Mouse (Mus musculus): Measurements from ENCODE around the gene Olfr487. TPM values are rescaled to one million over a fixed set of nuclear protein-coding genes. Genes with fewer than 3 reads are reported as not detected.
"Not testable (repeated sequence)": the region's sequence is repeated elsewhere in the genome, so short reads cannot be mapped to it uniquely, and the experiment has no call there.

Olfr487 gene
- not detected for total RNA-seq (2021)
- long read RNA-seq, experiment 1, result 0 reads
- long read RNA-seq, experiment 2, result 0 reads

- DNase-seq (ENCODE audit: low spot score in 2 of 2), result not testable (repeated sequence)
These were observed at the start of gene Olfr487 for GRCm38 (mm10) chr7:108214536-108214935. TSS of gene Olfr487 (minus strand) at chr7:108214636.

GRCm38 (mm10) chr7:108258247-108258646 is 43.8 kb upstream of the Olfr487 start, which contains the start of gene Olfr488:
TSS of gene Olfr488 (minus strand) at chr7:108258347.
- DNase-seq (ENCODE audit: low spot score in 2 of 2), result no peak

GRCm38 (mm10) chr7:108233551-108233950 is 19.1 kb upstream of the Olfr487 start:
- DNase-seq (ENCODE audit: low spot score in 2 of 2), result no peak

- DNase-seq (ENCODE audit: low spot score in 2 of 2), result no peak
These were observed 17.5 kb downstream of the Olfr487 start for GRCm38 (mm10) chr7:108196938-108197337.

- DNase-seq (ENCODE audit: low spot score in 2 of 2), result not testable (repeated sequence)
These were observed 18.1 kb downstream of the Olfr487 start for GRCm38 (mm10) chr7:108196337-108196736.

- DNase-seq (ENCODE audit: low spot score in 2 of 2), result not testable (repeated sequence)
These were observed 21.7 kb downstream of the Olfr487 start for GRCm38 (mm10) chr7:108192714-108193113.

- not testable (repeated sequence) for DNase-seq (ENCODE audit: low spot score in 2 of 2)
These were observed 23.2 kb downstream of the Olfr487 start for GRCm38 (mm10) chr7:108191196-108191595.

- DNase-seq (ENCODE audit: low spot score in 2 of 2), result not testable (repeated sequence)
These were observed 29.2 kb downstream of the Olfr487 start for GRCm38 (mm10) chr7:108185237-108185636.

GRCm38 (mm10) chr7:108184401-108184800 is 30.0 kb downstream of the Olfr487 start:
- not testable (repeated sequence) for DNase-seq (ENCODE audit: low spot score in 2 of 2)

GRCm38 (mm10) chr7:108172642-108173041 is 41.8 kb downstream of the Olfr487 start, which contains the start of gene Olfr486:
TSS of gene Olfr486 (minus strand) at chr7:108172742.
- not testable (repeated sequence) for DNase-seq (ENCODE audit: low spot score in 2 of 2)

- no peak for DNase-seq (ENCODE audit: low spot score in 2 of 2)
These were observed 54.7 kb downstream of the Olfr487 start, which contains the start of gene Olfr485 for GRCm38 (mm10) chr7:108159771-108160170. TSS of gene Olfr485 (minus strand) at chr7:108159871.

Other genes starting within 250 kb of the Olfr487 start
- not detected for gene Olfr476, start 249.8 kb downstream of the Olfr487 start, total RNA-seq (2021)
- not detected for gene Olfr477, start 227.9 kb downstream of the Olfr487 start, total RNA-seq (2021)
- gene Olfr478, start 180.6 kb downstream of the Olfr487 start, total RNA-seq (2021), result not detected
- not detected for gene Olfr479, start 163.9 kb downstream of the Olfr487 start, total RNA-seq (2021)
- not detected for gene Olfr480, start 147.3 kb downstream of the Olfr487 start, total RNA-seq (2021)
- not detected for gene Olfr481, start 134.8 kb downstream of the Olfr487 start, total RNA-seq (2021)
- gene Olfr482, start 117.0 kb downstream of the Olfr487 start, total RNA-seq (2021), result 1 to 10 TPM; 1.9 to 2.0 TPM
- not detected for gene Olfr483, start 113.8 kb downstream of the Olfr487 start, total RNA-seq (2021)
- not detected for gene Olfr484, start 87.2 kb downstream of the Olfr487 start, total RNA-seq (2021)
- gene Olfr485, start 54.8 kb downstream of the Olfr487 start, total RNA-seq (2021), result not detected
- gene Olfr486, start 41.9 kb downstream of the Olfr487 start, total RNA-seq (2021), result not detected
- gene Olfr488, start 43.7 kb upstream of the Olfr487 start, total RNA-seq (2021), result not detected
- not detected for gene Olfr490, start 74.3 kb upstream of the Olfr487 start, total RNA-seq (2021)
- not detected for gene Olfr491, start 98.8 kb upstream of the Olfr487 start, total RNA-seq (2021)
- gene Olfr492, start 109.0 kb upstream of the Olfr487 start, total RNA-seq (2021), result not detected
- gene Olfr493, start 132.3 kb upstream of the Olfr487 start, total RNA-seq (2021), result not detected
- gene Olfr494, start 150.7 kb upstream of the Olfr487 start, total RNA-seq (2021), result not detected
- not detected for gene Olfr495, start 178.5 kb upstream of the Olfr487 start, total RNA-seq (2021)
- gene Olfr497, start 205.8 kb upstream of the Olfr487 start, total RNA-seq (2021), result not detected

Data from adrenal gland, adult 18-20 months (tissue).